Mouse (Mus musculus) MEL (cell line): Measurements from ENCODE around the gene Slc41a3. TPM values are rescaled to one million over a fixed set of nuclear protein-coding genes. Genes with fewer than 3 reads are reported as not detected.

Source experiments
- DNase-seq: peaks from one replicate; pipeline ENCODE4 v3.0.0; 2011; ENCODE audit warnings: low read depth, low spot score
- H3K27ac ChIP-seq: 2 replicates; pipeline ENCODE4 v1.5.1; 2012; ENCODE audit warnings: low read depth, mild to moderate bottlenecking, control low read depth, low read length, moderate library complexity; ENCODE audit not compliant: control insufficient read depth
- H3K27me3 ChIP-seq, 2 experiments: fragments of 150-350 bp in 1 of 2; sonication (generic) in 1 of 2; 2 replicates each; pipeline ENCODE4 v1.6.1; 2012; ENCODE audit warnings: low read length in 2 of 2, mild to moderate bottlenecking in 2 of 2, improper control_type of control experiment in 1 of 2, moderate library complexity in 1 of 2; ENCODE audit not compliant: insufficient read depth in 2 of 2, control insufficient read depth in 1 of 2
- H3K36me3 ChIP-seq, 2 experiments: 2 replicates each; pipeline ENCODE4 v1.6.1; 2012 to 2014; ENCODE audit warnings: low read length in 2 of 2, improper control_type of control experiment in 1 of 2, inconsistent platforms in 1 of 2, mild to moderate bottlenecking in 1 of 2; ENCODE audit not compliant: insufficient read depth in 2 of 2, control insufficient read depth in 1 of 2
- H3K4me1 ChIP-seq, 2 experiments: fragments of 150-350 bp in 1 of 2; sonication (generic) in 1 of 2; 2 replicates each; pipeline ENCODE4 v1.6.1; 2012; ENCODE audit warnings: low read length in 2 of 2, improper control_type of control experiment in 1 of 2, mild to moderate bottlenecking in 1 of 2; ENCODE audit not compliant: insufficient read depth in 2 of 2, control insufficient read depth in 1 of 2
- H3K4me3 ChIP-seq, 2 experiments: fragments of 150-350 bp in 1 of 2; sonication (generic) in 1 of 2; 2 replicates each; pipeline ENCODE4 v1.5.1; 2012; ENCODE audit warnings: low read depth in 2 of 2, low read length in 2 of 2, mild to moderate bottlenecking in 2 of 2, moderate library complexity in 2 of 2, control low read depth in 1 of 2, improper control_type of control experiment in 1 of 2; ENCODE audit not compliant: control insufficient read depth in 1 of 2, insufficient read depth in 1 of 2
- H3K79me2 ChIP-seq: 2 replicates; pipeline ENCODE4 v1.6.1; 2012; ENCODE audit warnings: mild to moderate bottlenecking, low read length, moderate library complexity; ENCODE audit not compliant: control insufficient read depth, poor library complexity, insufficient read depth
- H3K9ac ChIP-seq: 2 replicates; pipeline ENCODE4 v1.6.1; 2012; ENCODE audit warnings: low read depth, mild to moderate bottlenecking, control low read depth, low read length, moderate library complexity; ENCODE audit not compliant: control insufficient read depth, poor library complexity, severe bottlenecking
- H3K9me3 ChIP-seq: fragments of 150-350 bp; sonication (generic); replicated peaks from 2 replicates; pipeline ENCODE4 v1.6.1; 2012; ENCODE audit warnings: mild to moderate bottlenecking, low read length, improper control_type of control experiment, moderate library complexity; ENCODE audit not compliant: insufficient read depth
- CHD1 ChIP-seq: IDR thresholded peaks from 2 replicates; pipeline ENCODE4 v1.6.1; 2012; ENCODE audit warnings: low read depth, mild to moderate bottlenecking, inconsistent platforms, low read length, improper control_type of control experiment
- CHD2 ChIP-seq: IDR thresholded peaks from 2 replicates; pipeline ENCODE4 v1.6.1; 2011; ENCODE audit warnings: low read length, improper control_type of control experiment
- CTCF ChIP-seq, 3 experiments: IDR thresholded peaks in 2 of 3; conservative IDR thresholded peaks in 1 of 3; 2 replicates each; pipeline ENCODE4 v1.5.1; 2011 to 2012; ENCODE audit warnings: low read length in 3 of 3, low read depth in 2 of 3, mild to moderate bottlenecking in 2 of 3, improper control_type of control experiment in 1 of 3, inconsistent platforms in 1 of 3, mixed read lengths in 1 of 3, moderate library complexity in 1 of 3; ENCODE audit not compliant: control insufficient read depth in 1 of 3, insufficient read depth in 1 of 3, poor library complexity in 1 of 3, severe bottlenecking in 1 of 3
- E2F4 ChIP-seq: IDR thresholded peaks from 2 replicates; pipeline ENCODE4 v1.6.1; 2011; ENCODE audit warnings: low read depth, low read length, improper control_type of control experiment, borderline replicate concordance
- EP300 ChIP-seq, 2 experiments: IDR thresholded peaks; 2 replicates each; pipeline ENCODE4 v1.6.1; 2011; ENCODE audit warnings: improper control_type of control experiment in 2 of 2, low read length in 2 of 2, low read depth in 1 of 2, mild to moderate bottlenecking in 1 of 2
- ETS1 ChIP-seq: IDR thresholded peaks from 2 replicates; pipeline ENCODE4 v1.6.1; 2012; ENCODE audit warnings: low read depth, mild to moderate bottlenecking, inconsistent platforms, low read length, improper control_type of control experiment, moderate library complexity
- GABPA ChIP-seq: IDR thresholded peaks from 2 replicates; pipeline ENCODE4 v1.6.1; 2012; ENCODE audit warnings: low read depth, mild to moderate bottlenecking, inconsistent platforms, low read length, improper control_type of control experiment, moderate library complexity
- HCFC1 ChIP-seq: IDR thresholded peaks from 2 replicates; pipeline ENCODE4 v1.6.1; 2012; ENCODE audit warnings: low read depth, mild to moderate bottlenecking, inconsistent platforms, low read length, improper control_type of control experiment, moderate library complexity
- JUND ChIP-seq: IDR thresholded peaks from 2 replicates; pipeline ENCODE4 v1.6.1; 2011; ENCODE audit warnings: low read depth, mild to moderate bottlenecking, improper control_type of control experiment, low read length
- MAX ChIP-seq: IDR thresholded peaks from 2 replicates; pipeline ENCODE4 v1.6.1; 2011; ENCODE audit warnings: low read length, improper control_type of control experiment
- MXI1 ChIP-seq: IDR thresholded peaks from 2 replicates; pipeline ENCODE4 v1.6.1; 2011; ENCODE audit warnings: mild to moderate bottlenecking, low read depth, low read length, improper control_type of control experiment
- MYB ChIP-seq: IDR thresholded peaks from 2 replicates; pipeline ENCODE4 v1.6.1; 2011; ENCODE audit warnings: mild to moderate bottlenecking, low read depth, low read length, improper control_type of control experiment
- MYC ChIP-seq: IDR thresholded peaks from 2 replicates; pipeline ENCODE4 v1.6.1; 2011; ENCODE audit warnings: low read depth, mild to moderate bottlenecking, low read length, improper control_type of control experiment, moderate library complexity
- POLR2A ChIP-seq, 2 experiments: IDR thresholded peaks; 2 replicates each; pipeline ENCODE4 v1.6.1; 2011 to 2012; ENCODE audit warnings: low read length in 2 of 2, mild to moderate bottlenecking in 2 of 2, control low read depth in 1 of 2, improper control_type of control experiment in 1 of 2, low read depth in 1 of 2, moderate library complexity in 1 of 2; ENCODE audit not compliant: control insufficient read depth in 1 of 2, insufficient read depth in 1 of 2, poor library complexity in 1 of 2
- POLR2AphosphoS2 ChIP-seq: IDR thresholded peaks from 2 replicates; pipeline ENCODE4 v1.6.1; 2011; ENCODE audit warnings: low read length, improper control_type of control experiment
- POLR2AphosphoS5 ChIP-seq: IDR thresholded peaks from 2 replicates; pipeline ENCODE4 v1.6.1; 2012; ENCODE audit warnings: low read depth, borderline replicate concordance, mild to moderate bottlenecking, inconsistent platforms, low read length, moderate library complexity, mixed read lengths
- RAD21 ChIP-seq: IDR thresholded peaks from 2 replicates; pipeline ENCODE4 v1.6.1; 2011; ENCODE audit warnings: mild to moderate bottlenecking, low read depth, low read length, improper control_type of control experiment
- SIN3A ChIP-seq: IDR thresholded peaks from 2 replicates; pipeline ENCODE4 v1.6.1; 2012; ENCODE audit warnings: low read length, improper control_type of control experiment, inconsistent platforms
- TAL1 ChIP-seq: IDR thresholded peaks from 2 replicates; pipeline ENCODE4 v1.6.1; 2012; ENCODE audit warnings: mild to moderate bottlenecking, inconsistent platforms, low read length, moderate library complexity, mixed read lengths
- TCF12 ChIP-seq: IDR thresholded peaks from 2 replicates; pipeline ENCODE4 v1.6.1; 2014; ENCODE audit warnings: low read depth, mild to moderate bottlenecking, inconsistent platforms, low read length, improper control_type of control experiment, moderate library complexity
- USF1 ChIP-seq: IDR thresholded peaks from 2 replicates; pipeline ENCODE4 v1.6.1; 2014; ENCODE audit warnings: low read depth, mild to moderate bottlenecking, inconsistent platforms, low read length, improper control_type of control experiment, moderate library complexity
- USF2 ChIP-seq, 2 experiments: IDR thresholded peaks; 2 replicates each; pipeline ENCODE4 v1.6.1; 2011 to 2012; ENCODE audit warnings: improper control_type of control experiment in 2 of 2, low read length in 2 of 2, borderline replicate concordance in 1 of 2, inconsistent platforms in 1 of 2, low read depth in 1 of 2, mild to moderate bottlenecking in 1 of 2; ENCODE audit not compliant: insufficient read depth in 1 of 2
- ZKSCAN1 ChIP-seq: IDR thresholded peaks from 2 replicates; pipeline ENCODE4 v1.6.1; 2012; ENCODE audit warnings: low read depth, mild to moderate bottlenecking, inconsistent platforms, low read length, improper control_type of control experiment, moderate library complexity
- ZMIZ1 ChIP-seq: IDR thresholded peaks from 2 replicates; pipeline ENCODE4 v1.6.1; 2012; ENCODE audit warnings: low read depth, mild to moderate bottlenecking, inconsistent platforms, low read length, improper control_type of control experiment, moderate library complexity
- polyA plus RNA-seq, 2 experiments: library from polyadenylated mRNA; stranded (reverse) in 1 of 2; unstranded in 1 of 2; fragments of >175 nt in 1 of 2; fragments of >200 nt in 1 of 2; gene quantifications; 2 replicates each; pipeline versions ENCODE4 v1.2.1 to v1.2.4; 2012; ENCODE audit warnings: low replicate concordance in 2 of 2, low read depth in 1 of 2; ENCODE audit not compliant: insufficient read length in 2 of 2, insufficient read depth in 1 of 2, missing spikeins in 1 of 2
- total RNA-seq: library from RNA; depleted of rRNA; stranded (reverse); fragments of 300-350 nt; gene quantifications from 2 replicates; pipeline ENCODE4 v1.2.3, GENCODE M21; 2012

Gene Slc41a3
- total and polyA plus RNA-seq, 3 experiments: 65.8 to 70.4 TPM; not detected in 1

- Histone ChIP-seq H3K79me2 (no peaks in the 10 kb centered on the region), H3K9ac (no peak overlapping the region), H3K27ac (no peak overlapping the region), H3K4me1 (no peaks in the 10 kb centered on the region), H3K27me3 (peaks cover 0 to under 1% of the 10 kb centered on the region in 2 experiments; a peak in 2 of 4 replicates), H3K36me3 (no peaks in the 10 kb centered on the region), H3K9me3 (no peaks in the 10 kb centered on the region), H3K4me3 (no peak overlapping the region)
- no peak for DNase-seq
- no peak for TF ChIP-seq CHD2
- no peak for TF ChIP-seq ZKSCAN1
- TF ChIP-seq USF2 (IDR thresholded peaks at IDR 0.05; ENCODE audit: borderline replicate concordance in 1 of 2, insufficient read depth in 1 of 2, low read depth in 1 of 2, low read length in 2 of 2): no peak
- no peak for TF ChIP-seq POLR2AphosphoS2
- TF ChIP-seq TCF12: no peak
- no peak for TF ChIP-seq TAL1
- TF ChIP-seq ETS1: no peak
- TF ChIP-seq MYB: no peak
- no peak for TF ChIP-seq SIN3A
- no peak for TF ChIP-seq HCFC1
- no peak for TF ChIP-seq E2F4
- TF ChIP-seq JUND: no peak
- TF ChIP-seq MYC: no peak
- TF ChIP-seq POLR2A (IDR thresholded peaks at IDR 0.05; ENCODE audit: control insufficient read depth in 1 of 2, insufficient read depth in 1 of 2, low read depth in 1 of 2, low read length in 2 of 2, poor library complexity in 1 of 2): no peak
- TF ChIP-seq MAX: no peak
- no peak for TF ChIP-seq CHD1
- TF ChIP-seq RAD21: no peak
- TF ChIP-seq GABPA: no peak
- TF ChIP-seq EP300 (IDR thresholded peaks at IDR 0.05; ENCODE audit: low read depth in 1 of 2, low read length in 2 of 2): no peak
These were observed 46.5 kb upstream of the Slc41a3 start for GRCm38 (mm10) chr6:90557829-90558693.

- Histone ChIP-seq H3K9me3 (no peaks in the 10 kb centered on the region), H3K4me1 (no peaks in the 10 kb centered on the region), H3K36me3 (no peaks in the 10 kb centered on the region), H3K27me3 (peaks cover 0 to 7% of the 10 kb centered on the region in 2 experiments; a peak in 3 of 4 replicates), H3K4me3 (no peak overlapping the region), H3K9ac (no peak overlapping the region), H3K27ac (no peak overlapping the region), H3K79me2 (no peaks in the 10 kb centered on the region)
- TF ChIP-seq ZMIZ1 (no peak), GABPA (no peak), MXI1 (no peak), ZKSCAN1 (no peak), EP300 (IDR thresholded peaks at IDR 0.05; ENCODE audit: low read depth in 1 of 2, low read length in 2 of 2) (no peak), USF2 (IDR thresholded peaks at IDR 0.05; ENCODE audit: borderline replicate concordance in 1 of 2, insufficient read depth in 1 of 2, low read depth in 1 of 2, low read length in 2 of 2) (0 out of 4 replicates have a peak, but pooled peaks of 1 of the 2 experiments have one; percentile 16), POLR2AphosphoS5 (no peak), CTCF (IDR thresholded peaks at IDR 0.05 in 2 of 3, conservative IDR thresholded peaks at IDR 0.05 in 1 of 3; ENCODE audit: control insufficient read depth in 1 of 3, insufficient read depth in 1 of 3, low read depth in 2 of 3, low read length in 3 of 3, poor library complexity in 1 of 3, severe bottlenecking in 1 of 3) (no peak), USF1 (peak; percentile 76), TCF12 (no peak), SIN3A (no peak)
- DNase-seq: peak; percentile 15
These were observed 44.0 kb upstream of the Slc41a3 start for GRCm38 (mm10) chr6:90560390-90561058.
